Mouse (Mus musculus): ENCODE results near the gene Vps9d1. TPM values are rescaled to one million over a fixed set of nuclear protein-coding genes. Genes with fewer than 3 reads are reported as not detected.
"Not testable (repeated sequence)": the region's sequence is repeated elsewhere in the genome, so short reads cannot be mapped to it uniquely, and the experiment has no call there.

Gene Vps9d1
- total RNA-seq, 2 experiments from 2014 or later: 27.8 to 31.5 TPM

GRCm38 (mm10) chr8:123213118-123213772, 40.9 kb downstream of the Vps9d1 start:
- DNase-seq: peak in 1 of 2 experiments; percentile 48

GRCm38 (mm10) chr8:123212321-123213117, 41.6 kb downstream of the Vps9d1 start, which contains the start of the genes Chmp1a and Spata33:
Gene Chmp1a (minus strand): TSS chr8:123212763.
Gene Spata33 (plus strand): TSS chr8:123212832.
- DNase-seq: peak; percentile 91

- DNase-seq: no peak
Observed at GRCm38 (mm10) chr8:123211876-123212275, 42.3 kb downstream of the Vps9d1 start.

GRCm38 (mm10) chr8:123203571-123203970, 50.6 kb downstream of the Vps9d1 start:
- DNase-seq: no peak

GRCm38 (mm10) chr8:123202288-123202687, 51.9 kb downstream of the Vps9d1 start:
- peak; percentile 51 to 87 for DNase-seq

GRCm38 (mm10) chr8:123199864-123200263, 54.3 kb downstream of the Vps9d1 start:
- no peak for DNase-seq

- not testable (repeated sequence) for DNase-seq
Observed at GRCm38 (mm10) chr8:123197016-123197415, 57.1 kb downstream of the Vps9d1 start.

GRCm38 (mm10) chr8:123193771-123194170, 60.4 kb downstream of the Vps9d1 start:
- DNase-seq: no peak

Other genes starting within 250 kb of the Vps9d1 start
- 10 to 100 TPM; 67.7 to 72.7 TPM for gene Ankrd11, start 212.1 kb downstream of the Vps9d1 start, total RNA-seq (2021)
- gene Spg7, start 191.4 kb downstream of the Vps9d1 start, total RNA-seq (2021): 10 to 100 TPM; 94.2 to 100.0 TPM
- 100 to 1,000 TPM; 462 to 489 TPM for gene Rpl13, start 152.0 kb downstream of the Vps9d1 start, total RNA-seq (2021)
- gene Cpne7, start 137.0 kb downstream of the Vps9d1 start, total RNA-seq (2021): 1 to 10 TPM in 1 of 2 experiments, under 1 TPM in 1; 0.62 to 1.1 TPM
- 1 to 10 TPM in 1 of 2 experiments, under 1 TPM in 1; 0.82 to 1.3 TPM for gene Sult5a1, start 96.0 kb downstream of the Vps9d1 start, total RNA-seq (2021)
- 10 to 100 TPM; 28.2 to 38.9 TPM for gene Dpep1, start 68.1 kb downstream of the Vps9d1 start, total RNA-seq (2021)
- gene Chmp1a, start 41.6 kb downstream of the Vps9d1 start, total RNA-seq (2021): 10 to 100 TPM; 56.4 to 68.6 TPM
- 10 to 100 TPM; 28.5 to 31.6 TPM for gene Spata33, start 41.5 kb downstream of the Vps9d1 start, total RNA-seq (2021)
- gene Cdk10, start 29.5 kb downstream of the Vps9d1 start, total RNA-seq (2021): 10 to 100 TPM; 17.5 to 24.2 TPM
- gene Spata2l, start 18.1 kb downstream of the Vps9d1 start, total RNA-seq (2021): 1 to 10 TPM; 7.0 to 7.9 TPM
- 10 to 100 TPM; 10.3 to 13.4 TPM for gene Zfp276, start 153 bp downstream of the Vps9d1 start, total RNA-seq (2021)
- 1 to 10 TPM; 4.5 to 8.4 TPM for gene Fanca, start 64.2 kb upstream of the Vps9d1 start, total RNA-seq (2021)
- under 1 TPM in 1 of 2 experiments, not detected in 1; 0.31 TPM for gene Spire2, start 78.4 kb upstream of the Vps9d1 start, total RNA-seq (2021)
- 100 to 1,000 TPM; 129 to 152 TPM for gene Tcf25, start 119.4 kb upstream of the Vps9d1 start, total RNA-seq (2021)
- gene Mc1r, start 152.8 kb upstream of the Vps9d1 start, total RNA-seq (2021): not detected
- under 1 TPM; 0.22 to 0.26 TPM for gene Tubb3, start 157.1 kb upstream of the Vps9d1 start, total RNA-seq (2021)
- 10 to 100 TPM; 64.5 to 64.6 TPM for gene Def8, start 169.2 kb upstream of the Vps9d1 start, total RNA-seq (2021)
- 10 to 100 TPM; 72.1 to 72.9 TPM for gene Afg3l1, start 223.6 kb upstream of the Vps9d1 start, total RNA-seq (2021)